Mouse (Mus musculus): ENCODE measurements around the gene Hrct1. TPM values are rescaled to one million over a fixed set of nuclear protein-coding genes. Genes with fewer than 3 reads are reported as not detected.
A peak's percentile ranks its signal among the peaks of the same experiment; 100 is the strongest.

Gene Hrct1
- polyA plus RNA-seq, 1 experiment from 2014 or later, result not detected

DNA sequence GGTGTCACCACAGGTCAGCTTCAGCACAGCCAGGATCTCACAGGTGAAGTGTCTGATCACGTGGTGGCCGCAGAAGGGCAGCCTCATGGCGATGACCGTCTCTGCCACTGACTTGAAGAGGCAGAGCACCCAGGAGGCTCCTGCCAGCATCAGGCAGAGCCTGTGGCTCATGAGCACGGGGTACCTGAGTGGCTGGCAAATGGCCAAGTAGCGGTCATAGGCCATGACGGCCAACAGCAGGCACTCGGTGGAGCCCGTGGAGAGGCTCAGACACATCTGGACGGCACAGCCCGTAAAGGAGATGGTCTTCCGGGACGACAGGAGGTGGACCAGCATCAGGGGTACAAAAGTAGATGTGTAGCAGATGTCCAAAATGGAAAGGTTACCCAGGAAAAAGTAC, 21.0 kb upstream of the Hrct1 start:
- H3K9ac ChIP-seq, result no peak overlapping the region

DNA sequence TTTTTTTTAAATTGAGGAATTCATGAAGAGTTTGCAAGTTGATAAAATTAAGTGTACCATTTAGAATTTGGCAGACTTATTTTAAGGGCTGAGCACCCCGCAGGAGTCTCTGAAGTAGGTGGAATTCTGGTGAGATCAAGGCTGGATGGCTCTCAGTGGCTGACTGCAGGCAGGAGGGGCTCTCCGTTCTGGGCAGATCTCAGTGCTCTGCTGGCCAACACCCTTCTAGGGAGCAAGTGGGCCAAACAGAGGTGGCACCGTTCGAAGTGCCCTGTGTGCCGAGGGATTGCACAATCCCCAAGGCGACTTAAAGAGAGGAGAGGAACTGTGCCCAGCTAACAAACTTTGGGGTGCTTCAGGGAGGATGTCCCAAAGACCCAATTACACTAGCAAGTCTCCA, 17.1 kb upstream of the Hrct1 start, which contains the start of gene Olfr71:
Gene Olfr71, minus strand, starts transcription at position 387 of the 400 bp plus-strand sequence.
- H3K4me2 ChIP-seq, result no peak within 1 kb of the TSS
- H3K36me3 ChIP-seq (replicated peaks), result no peaks in the 10 kb centered on the region
- H3K4me3 ChIP-seq (replicated peaks), result no peak within 1 kb of the TSS
- H3K27ac ChIP-seq, result no peak within 1 kb of the TSS
- H3K27me3 ChIP-seq, result no peaks in the 10 kb centered on the region
- H3K4me1 ChIP-seq, result peaks cover 3% of the 10 kb centered on the region; the same call in 1 of the 2 replicates
- no peak within 1 kb of the TSS for H3K9ac ChIP-seq
- no peak for ATAC-seq (ENCODE audit: low FRiP score)
- H3K9me3 ChIP-seq, result no peaks in the 10 kb centered on the region
- WGBS, result 86% methylated on average over 6 of the region's 6 CpGs

More for the DNA sequence above, 21.0 kb upstream of the Hrct1 start:
- Histone ChIP-seq H3K4me1 (peaks cover 3% of the 10 kb centered on the region; the same call in 1 of the 2 replicates), H3K27ac (no peak overlapping the region), H3K4me3 (replicated peaks) (no peak overlapping the region), H3K36me3 (replicated peaks) (no peaks in the 10 kb centered on the region), H3K9me3 (no peaks in the 10 kb centered on the region), H3K4me2 (no peak overlapping the region), H3K27me3 (no peaks in the 10 kb centered on the region)
- no peak for ATAC-seq (ENCODE audit: low FRiP score)
- WGBS, result 89% methylated on average over 13 of the region's 13 CpGs

DNA sequence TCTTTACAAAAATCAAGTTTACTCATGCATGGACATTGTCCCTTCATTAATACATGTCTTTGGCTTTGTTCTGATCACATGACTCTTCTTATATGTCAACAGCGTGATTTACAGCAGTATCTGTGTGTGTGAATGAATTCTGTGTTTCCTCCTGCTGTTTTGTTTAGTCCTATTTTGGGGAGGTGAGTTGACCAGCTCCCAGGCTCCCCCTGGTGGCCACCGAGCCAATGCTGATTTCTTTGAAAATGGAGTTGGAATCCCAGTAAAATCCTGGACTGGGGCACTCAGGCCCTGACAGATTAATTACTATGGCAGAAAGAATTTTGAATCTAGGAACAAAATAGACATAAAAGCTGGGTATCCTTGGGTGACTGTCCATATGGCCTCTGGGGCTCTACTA, 15.2 kb upstream of the Hrct1 start:
- 0% methylated on average over 2 of the region's 2 CpGs for WGBS
- Histone ChIP-seq H3K4me3 (replicated peaks) (no peak overlapping the region), H3K9ac (no peak overlapping the region), H3K27me3 (no peaks in the 10 kb centered on the region), H3K27ac (no peak overlapping the region), H3K4me2 (no peak overlapping the region), H3K9me3 (no peaks in the 10 kb centered on the region), H3K4me1 (peaks cover 3% of the 10 kb centered on the region; the same call in 1 of the 2 replicates), H3K36me3 (replicated peaks) (no peaks in the 10 kb centered on the region)
- no peak for ATAC-seq (ENCODE audit: low FRiP score)

DNA sequence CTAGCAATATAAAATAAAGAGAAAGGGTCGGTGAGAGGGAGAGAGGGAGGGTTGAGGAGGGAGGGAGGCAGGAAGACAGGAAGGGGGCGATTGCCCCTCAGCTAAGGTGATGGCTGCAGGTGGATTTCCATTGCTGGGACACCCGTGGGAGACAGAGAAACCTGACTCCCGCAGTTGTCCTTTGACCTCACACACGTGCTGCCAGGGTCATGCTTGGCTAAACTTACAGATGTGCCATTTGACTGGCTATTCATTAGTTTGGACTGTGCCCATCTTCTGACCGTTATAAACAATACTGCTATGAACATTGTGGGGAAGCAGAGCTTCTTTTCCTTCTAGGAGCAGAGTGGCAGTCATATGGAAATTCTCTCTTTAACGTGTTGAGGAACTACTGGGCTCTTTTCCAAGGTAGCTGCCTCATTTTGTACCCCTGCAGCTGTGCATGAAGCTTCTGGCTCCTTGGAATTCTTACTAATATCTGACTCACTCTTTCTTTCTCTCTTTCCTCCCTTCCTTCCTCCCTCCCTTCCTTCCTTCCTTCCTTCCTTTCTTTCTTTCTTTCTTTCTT, 13.3 kb upstream of the Hrct1 start:
- no peak overlapping the region for H3K4me2 ChIP-seq
- ATAC-seq (ENCODE audit: low FRiP score), result no peak
- no peak overlapping the region for H3K4me3 ChIP-seq (replicated peaks)
- no peaks in the 10 kb centered on the region for H3K27me3 ChIP-seq
- 47% methylated on average over 7 of the region's 7 CpGs for WGBS
- H3K9ac ChIP-seq, result no peak overlapping the region
- H3K9me3 ChIP-seq, result no peaks in the 10 kb centered on the region
- no peaks in the 10 kb centered on the region for H3K36me3 ChIP-seq (replicated peaks)
- no peak overlapping the region for H3K27ac ChIP-seq
- no peaks in the 10 kb centered on the region for H3K4me1 ChIP-seq

DNA sequence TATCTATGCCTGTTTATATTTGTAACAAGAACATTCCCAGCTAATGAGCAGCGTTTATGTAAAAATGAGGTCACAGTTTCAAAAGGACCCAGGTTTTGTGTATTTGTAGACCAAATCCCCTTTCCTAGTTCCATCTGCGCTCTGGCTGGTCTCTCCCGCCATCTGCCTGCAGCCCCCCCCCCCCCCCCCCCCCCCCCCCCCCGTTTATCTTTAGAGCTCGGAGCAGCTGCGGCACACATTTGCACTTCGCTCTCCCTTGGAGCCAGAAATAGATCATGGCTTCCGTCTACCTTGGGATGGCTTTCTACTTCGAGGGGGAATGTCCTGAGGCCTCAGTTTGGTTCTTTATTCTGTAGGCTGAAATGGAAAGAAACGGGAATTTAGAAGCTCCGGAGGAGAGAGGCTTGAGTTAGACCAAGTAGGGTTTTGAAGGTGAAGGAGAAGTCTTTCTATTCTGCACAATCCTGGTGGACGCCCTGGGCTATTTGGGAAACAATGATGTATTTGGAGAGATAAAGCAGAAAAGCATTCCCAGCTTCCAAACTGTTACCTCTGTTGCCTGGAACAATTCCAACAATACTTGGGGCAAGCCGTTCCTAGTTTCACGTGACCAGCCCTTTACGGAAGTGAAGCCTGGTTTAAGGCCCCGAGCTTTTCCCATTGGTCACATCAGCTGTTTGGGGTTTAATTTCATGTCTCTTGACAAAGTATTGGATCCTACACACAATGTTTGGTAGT, 6.3 kb upstream of the Hrct1 start:
- WGBS, result 70% methylated on average over 13 of the region's 16 CpGs

DNA sequence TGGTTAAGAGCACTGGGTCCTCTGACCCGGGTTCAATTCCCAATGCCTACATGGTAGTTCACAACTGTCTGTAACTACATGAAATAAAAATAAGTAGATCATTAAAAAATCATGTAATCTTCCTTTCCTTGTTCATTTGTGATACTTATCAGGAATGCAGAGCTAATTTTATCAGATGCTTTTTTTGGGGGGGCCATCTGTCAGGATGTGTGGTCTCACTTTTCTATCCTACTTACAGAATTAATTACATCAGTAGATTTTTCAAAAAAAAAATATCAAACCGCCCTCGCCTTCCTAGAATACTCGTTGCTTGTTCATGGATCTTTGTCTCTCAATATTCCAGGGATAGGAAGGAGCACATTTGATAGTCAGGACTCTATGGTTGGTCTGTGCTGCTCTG, 4.8 kb upstream of the Hrct1 start:
- H3K27me3 ChIP-seq, result no peaks in the 10 kb centered on the region
- 84% methylated on average over 4 of the region's 4 CpGs for WGBS
- H3K9ac ChIP-seq, result no peak overlapping the region

More for the DNA sequence above, 6.3 kb upstream of the Hrct1 start:
- H3K4me3 ChIP-seq (replicated peaks), result no peak overlapping the region
- H3K9me3 ChIP-seq, result no peaks in the 10 kb centered on the region
- 0 out of 2 replicates have a peak overlapping the region, but pooled peaks have one; percentile 43 for H3K27ac ChIP-seq
- no peaks in the 10 kb centered on the region for H3K36me3 ChIP-seq (replicated peaks)
- H3K27me3 ChIP-seq, result no peaks in the 10 kb centered on the region
- ATAC-seq (ENCODE audit: low FRiP score), result 0 out of 2 replicates have a peak, but pooled peaks have one; percentile 4
- peaks cover 4% of the 10 kb centered on the region; the same call in 1 of the 2 replicates for H3K4me1 ChIP-seq
- H3K9ac ChIP-seq, result no peak overlapping the region
- no peak overlapping the region for H3K4me2 ChIP-seq

DNA sequence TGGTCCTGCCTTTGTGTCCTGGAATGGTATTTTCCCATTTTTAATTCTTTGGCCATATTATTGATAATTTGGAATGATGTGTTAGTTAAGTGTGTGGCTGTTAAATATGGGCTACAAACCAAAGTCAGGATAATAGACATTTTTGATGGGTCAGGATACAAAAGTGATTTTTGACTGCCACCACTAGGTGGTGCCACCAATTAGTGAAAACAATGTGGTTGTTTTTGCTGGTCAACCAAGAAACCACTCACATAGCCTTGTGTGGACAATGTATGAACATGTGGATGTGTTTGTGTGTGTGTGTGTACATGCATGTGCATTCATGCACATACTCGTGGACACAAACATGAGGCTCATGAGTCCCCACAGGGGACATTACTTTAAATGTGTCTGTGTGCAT, 2.2 kb upstream of the Hrct1 start:
- no peaks in the 10 kb centered on the region for H3K27me3 ChIP-seq
- H3K9ac ChIP-seq, result no peak overlapping the region
- ATAC-seq (ENCODE audit: low FRiP score), result no peak
- H3K9me3 ChIP-seq, result no peaks in the 10 kb centered on the region
- no peaks in the 10 kb centered on the region for H3K36me3 ChIP-seq (replicated peaks)
- H3K4me1 ChIP-seq, result peaks cover 4% of the 10 kb centered on the region; the same call in 1 of the 2 replicates
- 41% methylated on average over 1 of the region's 1 CpGs for WGBS
- H3K4me3 ChIP-seq (replicated peaks), result no peak overlapping the region
- no peak overlapping the region for H3K27ac ChIP-seq
- H3K4me2 ChIP-seq, result no peak overlapping the region

More for the DNA sequence above, 4.8 kb upstream of the Hrct1 start:
- ATAC-seq (ENCODE audit: low FRiP score), result no peak
- Histone ChIP-seq H3K4me2 (no peak overlapping the region), H3K4me3 (replicated peaks) (no peak overlapping the region), H3K27ac (no peak overlapping the region), H3K36me3 (replicated peaks) (no peaks in the 10 kb centered on the region), H3K9me3 (no peaks in the 10 kb centered on the region), H3K4me1 (peaks cover 4% of the 10 kb centered on the region; the same call in 1 of the 2 replicates)

DNA sequence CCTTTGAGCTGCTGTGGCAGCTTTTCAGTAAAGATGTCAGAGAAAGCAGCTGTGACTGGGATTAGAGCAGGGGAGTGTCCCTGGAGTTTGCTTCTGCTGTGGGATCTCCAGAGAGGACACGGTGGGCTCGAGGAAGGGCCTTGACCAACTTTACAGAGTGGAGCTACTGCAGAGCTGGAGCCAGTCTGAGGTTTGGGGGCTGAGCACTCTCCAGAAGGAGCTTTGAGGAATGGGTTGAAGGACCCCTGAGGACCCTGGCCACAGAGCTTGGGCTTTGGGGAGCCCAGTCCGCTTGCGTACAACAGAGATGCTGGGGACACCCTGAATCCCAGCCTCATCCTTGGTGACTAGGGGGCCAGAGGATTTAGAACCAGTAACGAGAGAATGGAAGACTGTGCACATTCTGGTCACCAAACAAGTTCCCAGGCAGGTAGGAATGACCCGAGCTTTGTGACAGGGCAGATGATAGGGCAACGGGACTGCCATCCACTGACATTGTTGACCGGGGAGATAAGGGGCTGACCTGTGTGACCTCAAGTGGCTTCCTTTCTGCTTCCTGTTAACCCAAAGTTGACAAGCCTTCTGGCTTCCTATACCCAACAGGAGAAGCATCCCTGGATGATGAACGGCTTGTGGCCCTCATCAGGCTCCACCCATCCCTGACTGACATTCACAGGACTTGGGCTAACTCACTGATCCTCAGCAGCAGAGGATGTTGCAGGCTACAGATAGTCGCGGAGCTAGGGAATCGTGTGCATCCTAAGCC, 577 bp upstream of the Hrct1 start:
- Histone ChIP-seq H3K4me3 (replicated peaks) (no peak overlapping the region), H3K27me3 (0 out of 2 replicates have a peak, but pooled peaks cover 3% of the 10 kb centered on the region), H3K4me1 (0 out of 2 replicates have a peak, but pooled peaks cover 3% of the 10 kb centered on the region), H3K4me2 (no peak overlapping the region), H3K9ac (no peak overlapping the region), H3K27ac (no peak overlapping the region), H3K36me3 (replicated peaks) (no peaks in the 10 kb centered on the region), H3K9me3 (no peaks in the 10 kb centered on the region)
- WGBS, result 72% methylated on average over 12 of the region's 12 CpGs
- no peak for ATAC-seq (ENCODE audit: low FRiP score)

DNA sequence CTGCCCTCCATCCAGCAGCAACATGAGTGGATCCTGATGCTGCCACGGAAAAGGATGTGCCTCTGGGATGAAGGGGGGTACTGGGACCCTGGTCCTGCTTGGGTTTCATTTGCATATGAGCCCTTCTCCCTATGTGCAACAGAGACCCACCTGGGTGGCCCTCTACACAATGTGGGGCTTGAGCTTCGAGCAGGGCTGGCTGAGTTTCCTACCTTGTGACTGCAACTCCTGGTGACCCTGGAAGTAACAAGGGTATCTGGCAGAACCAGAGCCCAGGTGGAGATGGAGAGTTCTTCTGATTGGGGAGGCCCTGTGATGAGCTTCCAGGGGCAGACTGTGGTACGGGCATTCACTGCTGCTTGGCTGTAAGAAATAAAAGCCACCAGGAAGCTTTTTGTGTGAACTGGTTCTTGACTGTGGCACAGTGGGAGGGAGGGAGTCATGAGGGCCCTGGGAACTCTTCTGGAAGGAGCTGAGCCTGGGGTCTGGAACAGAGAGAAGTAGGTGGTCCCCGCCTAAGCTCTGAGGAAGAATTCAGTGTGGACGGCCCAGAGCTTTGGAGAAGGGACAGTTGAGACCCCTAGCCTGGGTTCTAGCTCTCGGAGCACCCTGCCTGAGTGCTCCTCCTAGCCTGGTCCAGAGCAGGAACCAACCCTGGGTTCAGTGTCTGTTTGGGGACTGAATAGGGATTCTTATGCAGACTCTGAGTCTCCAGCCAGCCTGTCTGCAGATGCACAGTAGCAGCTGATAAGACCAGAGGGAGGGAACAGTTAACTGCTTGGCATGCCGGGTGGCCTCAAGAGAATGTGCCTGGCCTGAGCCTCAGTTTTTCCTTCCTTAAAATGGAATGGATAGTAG, 959 bp downstream of the Hrct1 start:
- 0 out of 2 replicates have a peak, but pooled peaks cover 3% of the 10 kb centered on the region for H3K4me1 ChIP-seq
- no peak overlapping the region for H3K27ac ChIP-seq
- no peak for ATAC-seq (ENCODE audit: low FRiP score)
- H3K36me3 ChIP-seq (replicated peaks), result no peaks in the 10 kb centered on the region
- 0 out of 2 replicates have a peak, but pooled peaks cover 3% of the 10 kb centered on the region for H3K27me3 ChIP-seq
- H3K9me3 ChIP-seq, result no peaks in the 10 kb centered on the region
- no peak overlapping the region for H3K9ac ChIP-seq
- no peak overlapping the region for H3K4me3 ChIP-seq (replicated peaks)
- 72% methylated on average over 7 of the region's 7 CpGs for WGBS
- no peak overlapping the region for H3K4me2 ChIP-seq

DNA sequence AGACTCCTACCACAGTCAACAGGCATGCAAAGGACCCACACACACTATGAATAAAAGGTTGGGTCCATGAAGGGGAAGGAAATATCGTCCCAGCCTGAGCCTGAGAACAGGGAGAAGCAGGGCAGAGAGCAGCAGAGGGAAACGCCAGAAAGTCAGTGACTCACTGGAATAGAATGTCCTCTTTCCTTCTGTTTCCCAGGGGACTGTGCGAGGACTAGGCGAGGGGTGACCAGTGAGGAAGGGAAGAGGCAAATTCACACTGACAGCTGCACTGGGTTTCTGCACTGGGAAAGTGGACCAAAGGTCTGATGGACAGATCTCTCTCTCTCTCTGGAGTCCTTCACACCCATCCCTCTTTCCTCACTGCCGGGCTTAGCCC, 1.6 kb downstream of the Hrct1 start:
- Histone ChIP-seq H3K9ac (no peak overlapping the region), H3K27me3 (0 out of 2 replicates have a peak, but pooled peaks cover 3% of the 10 kb centered on the region), H3K9me3 (no peaks in the 10 kb centered on the region), H3K4me2 (no peak overlapping the region), H3K36me3 (replicated peaks) (no peaks in the 10 kb centered on the region), H3K4me1 (0 out of 2 replicates have a peak, but pooled peaks cover 3% of the 10 kb centered on the region), H3K4me3 (replicated peaks) (no peak overlapping the region), H3K27ac (no peak overlapping the region)
- no peak for ATAC-seq (ENCODE audit: low FRiP score)
- 69% methylated on average over 5 of the region's 5 CpGs for WGBS

DNA sequence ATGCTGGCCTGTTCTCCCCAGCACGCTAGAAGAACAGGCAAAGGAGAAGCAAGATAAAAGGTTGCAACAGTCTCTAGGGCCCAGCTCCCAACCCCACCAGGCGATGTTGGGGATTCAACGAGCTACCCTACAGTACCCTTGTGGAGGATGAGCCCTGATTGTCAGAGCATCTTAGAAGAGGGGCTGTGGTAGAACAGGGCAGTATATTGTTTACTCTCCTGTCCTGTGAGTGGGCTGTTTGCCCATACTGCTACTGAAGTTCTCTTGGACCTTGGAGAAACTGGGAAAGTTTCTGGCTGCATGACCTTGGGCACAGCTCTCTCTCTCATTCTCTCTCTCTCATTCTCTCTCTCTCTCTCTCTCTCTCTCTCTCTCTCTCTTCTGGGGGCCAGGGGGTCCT, 2.1 kb downstream of the Hrct1 start:
- Histone ChIP-seq H3K27ac (no peak overlapping the region), H3K4me1 (0 out of 2 replicates have a peak, but pooled peaks cover 3% of the 10 kb centered on the region), H3K36me3 (replicated peaks) (no peaks in the 10 kb centered on the region), H3K4me3 (replicated peaks) (no peak overlapping the region), H3K27me3 (0 out of 2 replicates have a peak, but pooled peaks cover 3% of the 10 kb centered on the region), H3K9ac (no peak overlapping the region), H3K9me3 (no peaks in the 10 kb centered on the region), H3K4me2 (no peak overlapping the region)
- no peak for ATAC-seq (ENCODE audit: low FRiP score)
- 80% methylated on average over 3 of the region's 3 CpGs for WGBS

Data from forebrain, embryonic 12.5 days (tissue).